In the genomic region with DNA sequence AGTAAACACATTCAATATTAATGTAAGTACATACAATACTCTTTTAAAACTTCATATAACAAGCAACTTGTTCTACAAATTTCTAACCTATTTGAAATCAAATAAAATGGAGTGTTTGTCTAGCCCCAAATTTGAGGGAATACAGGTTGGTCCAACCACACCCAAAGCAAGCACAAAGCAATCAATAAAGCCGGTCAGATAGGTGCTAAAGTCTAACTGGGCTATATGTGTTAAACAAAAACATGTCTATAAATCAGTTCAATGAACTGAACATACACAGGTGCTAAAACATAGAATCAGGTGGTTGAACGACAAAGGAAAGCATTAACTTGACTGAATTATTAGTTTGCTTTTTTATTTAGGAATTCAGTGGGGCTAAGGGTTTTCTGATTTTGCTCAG, we compare ENCODE assay signal across 22 mouse cellular contexts. TPM values are rescaled to one million over a fixed set of nuclear protein-coding genes. Genes with fewer than 3 reads are reported as not detected.
DNase-seq lines count a peak whose midpoint lies in the region; ATAC-seq and TF ChIP-seq lines count a peak whose summit lies in the region.
"Had no signal": no experiment of that assay in that cellular context is flagged by ENCODE, and none has a peak within 500 bp of the region (broad histone marks: within the 10 kb centered on the region; RNA-seq: fewer than 3 reads in every experiment).

No protein-coding gene starts in this region.

- TF ChIP-seq EP300 in stomach, postnatal 0 days (optimal IDR thresholded peaks at IDR 0.05), result no peak

- no peak for TF ChIP-seq CTCF in intestine, postnatal 0 days (IDR thresholded peaks at IDR 0.05; ENCODE audit: low read depth)
- TF ChIP-seq CTCF in stomach, postnatal 0 days (IDR thresholded peaks at IDR 0.05; ENCODE audit: low read depth), result no peak

- no peak overlapping the region for H3K27ac ChIP-seq in intestine, postnatal 0 days (ENCODE audit: low read depth, low read length)
- no peak overlapping the region for H3K27ac ChIP-seq in intestine, embryonic 15.5 days
- H3K27ac ChIP-seq in liver, embryonic 16.5 days (ENCODE audit: low read length), result no peak overlapping the region
- no peak overlapping the region for H3K27ac ChIP-seq in liver, embryonic 12.5 days
- H3K27ac ChIP-seq in stomach, embryonic 14.5 days (ENCODE audit: low read length), result peak overlapping the region; percentile 6; the same call in 1 of the 2 replicates
- no peak overlapping the region for H3K27ac ChIP-seq in stomach, postnatal 0 days (replicated peaks)
- H3K27ac ChIP-seq: embryonic facial prominence, embryonic 10.5 days; embryonic facial prominence, embryonic 12.5 days; forebrain, embryonic 13.5 days; forebrain, embryonic 15.5 days had no signal

- no peaks in the 10 kb centered on the region for H3K9me3 ChIP-seq in intestine, postnatal 0 days (ENCODE audit: control insufficient read depth)
- no peaks in the 10 kb centered on the region for H3K9me3 ChIP-seq in intestine, embryonic 15.5 days
- H3K9me3 ChIP-seq in liver, embryonic 16.5 days (replicated peaks; ENCODE audit: control insufficient read depth, low read length), result no peaks in the 10 kb centered on the region
- no peaks in the 10 kb centered on the region for H3K9me3 ChIP-seq in liver, embryonic 12.5 days (replicated peaks)
- H3K9me3 ChIP-seq in stomach, embryonic 14.5 days (ENCODE audit: control insufficient read depth, low read depth, low read length), result no peaks in the 10 kb centered on the region
- no peaks in the 10 kb centered on the region for H3K9me3 ChIP-seq in stomach, postnatal 0 days (ENCODE audit: control insufficient read depth, low read length)
- H3K9me3 ChIP-seq: embryonic facial prominence, embryonic 10.5 days; embryonic facial prominence, embryonic 12.5 days; forebrain, embryonic 13.5 days; forebrain, embryonic 15.5 days; G1E had no signal

- H3K27me3 ChIP-seq in intestine, postnatal 0 days (replicated peaks; ENCODE audit: control insufficient read depth, insufficient read depth, low read length), result no peaks in the 10 kb centered on the region
- H3K27me3 ChIP-seq in intestine, embryonic 15.5 days (replicated peaks), result no peaks in the 10 kb centered on the region
- no peaks in the 10 kb centered on the region for H3K27me3 ChIP-seq in liver, embryonic 16.5 days (ENCODE audit: control insufficient read depth, insufficient read depth, low read depth, low read length)
- H3K27me3 ChIP-seq in liver, embryonic 12.5 days (replicated peaks), result no peaks in the 10 kb centered on the region
- no peaks in the 10 kb centered on the region for H3K27me3 ChIP-seq in stomach, embryonic 14.5 days (ENCODE audit: control insufficient read depth, insufficient read depth, low read length)
- H3K27me3 ChIP-seq in stomach, postnatal 0 days (ENCODE audit: control insufficient read depth, insufficient read depth, low read length), result no peaks in the 10 kb centered on the region
- H3K27me3 ChIP-seq: CH12.LX; embryonic facial prominence, embryonic 12.5 days; forebrain, embryonic 13.5 days; forebrain, embryonic 15.5 days; Patski had no signal

- peak; percentile 63 for ATAC-seq in intestine, postnatal 0 days
- no peak; the same call in 1 of the 2 replicates for ATAC-seq in intestine, embryonic 15.5 days
- peak; percentile 60; the same call in 1 of the 2 replicates for ATAC-seq in liver, embryonic 16.5 days (ENCODE audit: low read depth)
- no peak for ATAC-seq in liver, embryonic 12.5 days
- no peak for ATAC-seq in stomach, embryonic 14.5 days (ENCODE audit: insufficient number of reproducible peaks, insufficient read depth, low FRiP score, low read depth)
- ATAC-seq in stomach, postnatal 0 days (ENCODE audit: low FRiP score, low TSS enrichment), result no peak
- ATAC-seq: activated CD4-positive, CD25-positive, alpha-beta regulatory T cell, adult 4 months; CD4-positive, CD25-positive, alpha-beta regulatory T cell, adult 4 months; forebrain, embryonic 13.5 days; forebrain, embryonic 15.5 days; Patski had no signal

- WGBS in intestine, postnatal 0 days, result 33% methylated on average over 2 of the region's 2 CpGs
- WGBS in intestine, embryonic 15.5 days, result 60% methylated on average over 2 of the region's 2 CpGs
- WGBS in liver, embryonic 16.5 days (ENCODE audit: insufficient replicate concordance), result 64% methylated on average over 2 of the region's 2 CpGs
- WGBS in liver, embryonic 12.5 days (ENCODE audit: insufficient replicate concordance), result 72% methylated on average over 2 of the region's 2 CpGs
- 66% methylated on average over 2 of the region's 2 CpGs for WGBS in stomach, embryonic 14.5 days
- WGBS in stomach, postnatal 0 days, result 52% methylated on average over 2 of the region's 2 CpGs

- H3K4me1 ChIP-seq in intestine, postnatal 0 days (replicated peaks; ENCODE audit: control insufficient read depth, insufficient read depth, low read length), result peaks cover 5% of the 10 kb centered on the region; the same call in 1 of the 2 replicates
- H3K4me1 ChIP-seq in intestine, embryonic 15.5 days (replicated peaks), result 0 out of 2 replicates have a peak, but pooled peaks cover 5% of the 10 kb centered on the region
- no peaks in the 10 kb centered on the region; the same call in 1 of the 2 replicates for H3K4me1 ChIP-seq in liver, embryonic 16.5 days (ENCODE audit: control insufficient read depth, low read depth, low read length)
- H3K4me1 ChIP-seq in liver, embryonic 12.5 days, result peaks cover 4% of the 10 kb centered on the region; the same call in 1 of the 2 replicates
- H3K4me1 ChIP-seq in stomach, embryonic 14.5 days (ENCODE audit: control insufficient read depth, insufficient read depth, low read length), result 0 out of 2 replicates have a peak, but pooled peaks cover 5% of the 10 kb centered on the region
- H3K4me1 ChIP-seq in stomach, postnatal 0 days (replicated peaks; ENCODE audit: control insufficient read depth, insufficient read depth), result no peaks in the 10 kb centered on the region
- H3K4me1 ChIP-seq: embryonic facial prominence, embryonic 10.5 days; embryonic facial prominence, embryonic 12.5 days; forebrain, embryonic 13.5 days; forebrain, embryonic 15.5 days had no signal

- no peak overlapping the region for H3K4me2 ChIP-seq in intestine, postnatal 0 days (replicated peaks; ENCODE audit: low read depth)
- H3K4me2 ChIP-seq in intestine, embryonic 15.5 days (replicated peaks), result no peak overlapping the region
- H3K4me2 ChIP-seq in liver, embryonic 16.5 days (ENCODE audit: low read depth, low read length), result no peak overlapping the region
- H3K4me2 ChIP-seq in liver, embryonic 12.5 days, result no peak overlapping the region
- H3K4me2 ChIP-seq in stomach, embryonic 14.5 days (replicated peaks; ENCODE audit: low read depth, low read length), result no peak overlapping the region
- no peak overlapping the region for H3K4me2 ChIP-seq in stomach, postnatal 0 days (replicated peaks; ENCODE audit: low read depth)
- H3K4me2 ChIP-seq: embryonic facial prominence, embryonic 12.5 days; forebrain, embryonic 13.5 days; forebrain, embryonic 15.5 days had no signal

- H3K4me3 ChIP-seq in intestine, postnatal 0 days (ENCODE audit: low read depth, low read length), result no peak overlapping the region
- H3K4me3 ChIP-seq in intestine, embryonic 15.5 days (replicated peaks), result no peak overlapping the region
- no peak overlapping the region for H3K4me3 ChIP-seq in liver, embryonic 16.5 days (ENCODE audit: low read depth, low read length)
- no peak overlapping the region for H3K4me3 ChIP-seq in liver, embryonic 12.5 days
- no peak overlapping the region for H3K4me3 ChIP-seq in stomach, embryonic 14.5 days (ENCODE audit: low read depth, low read length)
- H3K4me3 ChIP-seq in stomach, postnatal 0 days (ENCODE audit: low read depth, low read length), result no peak overlapping the region
- H3K4me3 ChIP-seq: embryonic facial prominence, embryonic 10.5 days; embryonic facial prominence, embryonic 12.5 days; forebrain, embryonic 13.5 days; forebrain, embryonic 15.5 days had no signal

- H3K36me3 ChIP-seq in intestine, postnatal 0 days (ENCODE audit: control insufficient read depth, insufficient read depth), result peaks cover 50% of the 10 kb centered on the region
- peaks cover 18% of the 10 kb centered on the region for H3K36me3 ChIP-seq in intestine, embryonic 15.5 days
- H3K36me3 ChIP-seq in liver, embryonic 16.5 days (ENCODE audit: control insufficient read depth, insufficient read depth), result peaks cover 9% of the 10 kb centered on the region; the same call in 1 of the 2 replicates
- peaks cover 64% of the 10 kb centered on the region for H3K36me3 ChIP-seq in liver, embryonic 12.5 days
- H3K36me3 ChIP-seq in stomach, embryonic 14.5 days (ENCODE audit: control insufficient read depth, insufficient read depth, low read length), result peaks cover 35% of the 10 kb centered on the region
- peaks cover 14% of the 10 kb centered on the region for H3K36me3 ChIP-seq in stomach, postnatal 0 days (ENCODE audit: control insufficient read depth, insufficient read depth, low read length)

- no peak overlapping the region for H3K9ac ChIP-seq in intestine, postnatal 0 days (ENCODE audit: low read depth, low read length)
- H3K9ac ChIP-seq in intestine, embryonic 15.5 days, result no peak overlapping the region
- H3K9ac ChIP-seq in liver, embryonic 16.5 days (ENCODE audit: low read depth, low read length), result no peak overlapping the region
- H3K9ac ChIP-seq in liver, embryonic 12.5 days, result no peak overlapping the region
- no peak overlapping the region for H3K9ac ChIP-seq in stomach, embryonic 14.5 days (replicated peaks; ENCODE audit: low read depth, low read length)
- H3K9ac ChIP-seq in stomach, postnatal 0 days (ENCODE audit: low read length), result no peak overlapping the region
- H3K9ac ChIP-seq: embryonic facial prominence, embryonic 12.5 days; forebrain, embryonic 13.5 days; forebrain, embryonic 15.5 days had no signal

- DNase-seq in stomach, postnatal 0 days (ENCODE audit: low spot score), result no peak
- DNase-seq: adrenal gland, adult 8-10 months; B cell, adult 2 months; cerebellum, adult 11-12 months; cerebellum, adult 2 months; cerebellum, adult 9-10 months; cerebellum, postnatal 10 days; cerebellum, postnatal 25 days had no signal

RNA-seq across cellular contexts. Expression of gene Tex10, which starts 45.2 kb away (rescaled TPM):
- 16.8 and 18.1 TPM in 2 replicates for polyA plus RNA-seq in intestine, postnatal 0 days (2015; fragmentation: Nextera tagmentation; extraction: Ambion mirVana)
- 45.7 and 50.5 TPM in 2 replicates for polyA plus RNA-seq in intestine, embryonic 15.5 days (2015; fragmentation: Nextera tagmentation; extraction: Ambion mirVana)
- 12.7 and 12.8 TPM in 2 replicates for polyA plus RNA-seq in liver, embryonic 16.5 days (2015; fragmentation: Nextera tagmentation; extraction: Ambion mirVana)
- polyA plus RNA-seq in liver, embryonic 12.5 days (2016; fragmentation: Nextera tagmentation; extraction: Ambion mirVana), result 36.7 and 36.8 TPM in 2 replicates
- 75.5 and 80.5 TPM in 2 replicates for polyA plus RNA-seq in stomach, embryonic 14.5 days (2014; fragmentation: Nextera tagmentation; extraction: Ambion mirVana)
- polyA plus RNA-seq in stomach, postnatal 0 days (2015; fragmentation: Nextera tagmentation; extraction: Ambion mirVana), result 19.6 and 21.2 TPM in 2 replicates

Comparison
In these comparisons a context has a peak if more than half of its experiments do, and no peak if none do; other contexts are left out.
1. ATAC-seq: peak in intestine, postnatal 0 days (single experiment) and liver, embryonic 16.5 days (single experiment); none in intestine, embryonic 15.5 days (single experiment), liver, embryonic 12.5 days (single experiment), stomach, embryonic 14.5 days (single experiment) and stomach, postnatal 0 days (single experiment).